Mouse (Mus musculus) midbrain, embryonic 15.5 days (tissue): ENCODE data around the gene Csrnp1. TPM values are rescaled to one million over a fixed set of nuclear protein-coding genes. Genes with fewer than 3 reads are reported as not detected.

Experiments used
- ATAC-seq: fragments of 200-750 bp; cut with Nextera tagmentation; replicated peaks from 2 replicates; pipeline ENCODE4 v1.8.0; 2017; ENCODE audit warnings: moderate TSS enrichment
- H3K27ac ChIP-seq: fragments of 300-500 bp; sonication (generic); 2 replicates; pipeline ENCODE4 v1.5.1; 2015; ENCODE audit warnings: mild to moderate bottlenecking, inconsistent platforms
- H3K27me3 ChIP-seq: fragments of 300-500 bp; sonication (generic); replicated peaks from 2 replicates; pipeline ENCODE4 v1.6.1; 2015; ENCODE audit warnings: inconsistent platforms
- H3K36me3 ChIP-seq: fragments of 300-500 bp; sonication (generic); replicated peaks from 2 replicates; pipeline ENCODE4 v1.6.1; 2015; ENCODE audit warnings: inconsistent platforms
- H3K4me1 ChIP-seq: fragments of 300-500 bp; sonication (generic); 2 replicates; pipeline ENCODE4 v1.6.1; 2015; ENCODE audit warnings: inconsistent platforms
- H3K4me2 ChIP-seq: fragments of 300-500 bp; sonication (generic); 2 replicates; pipeline ENCODE4 v1.6.1; 2015; ENCODE audit warnings: inconsistent platforms, mild to moderate bottlenecking, moderate library complexity
- H3K4me3 ChIP-seq: fragments of 300-500 bp; sonication (generic); 2 replicates; pipeline ENCODE4 v1.5.1; 2015; ENCODE audit warnings: mild to moderate bottlenecking, inconsistent platforms
- H3K9ac ChIP-seq: fragments of 300-500 bp; sonication (generic); 2 replicates; pipeline ENCODE4 v1.6.1; 2015; ENCODE audit warnings: mild to moderate bottlenecking, inconsistent platforms
- H3K9me3 ChIP-seq: fragments of 300-500 bp; sonication (generic); 2 replicates; pipeline ENCODE4 v1.6.1; 2016; ENCODE audit warnings: inconsistent platforms
- WGBS: fragments of 180-500 bp; shearing (Covaris S2); methylation state at CpG from one replicate; pipeline ENCODE4 v1.1.7; 2015; ENCODE audit warnings: mixed read lengths; 5-methylcytosine and 5-hydroxymethylcytosine counted together
- polyA plus RNA-seq: library from polyadenylated mRNA; unstranded; fragments of >200 nt; fragmentation: Nextera tagmentation; extraction: Ambion mirVana; gene quantifications from 2 replicates; pipeline ENCODE4 v1.2.1, GENCODE M21; 2015

The Csrnp1 gene
- polyA plus RNA-seq, 1 experiment from 2014 or later: 1.4 TPM

GRCm38 (mm10) chr9:119972582-119972981 lies 11.9 kb downstream of the Csrnp1 start:
- no peaks in the 10 kb centered on the region for H3K9me3 ChIP-seq
- H3K36me3 ChIP-seq: no peaks in the 10 kb centered on the region
- peaks cover 17% of the 10 kb centered on the region for H3K4me1 ChIP-seq
- H3K4me3 ChIP-seq: no peak overlapping the region
- H3K9ac ChIP-seq: no peak overlapping the region
- no peaks in the 10 kb centered on the region for H3K27me3 ChIP-seq
- no peak overlapping the region for H3K4me2 ChIP-seq
- no peak overlapping the region for H3K27ac ChIP-seq
- 88% methylated on average over 12 of the region's 12 CpGs for WGBS
- ATAC-seq: no peak

DNA sequence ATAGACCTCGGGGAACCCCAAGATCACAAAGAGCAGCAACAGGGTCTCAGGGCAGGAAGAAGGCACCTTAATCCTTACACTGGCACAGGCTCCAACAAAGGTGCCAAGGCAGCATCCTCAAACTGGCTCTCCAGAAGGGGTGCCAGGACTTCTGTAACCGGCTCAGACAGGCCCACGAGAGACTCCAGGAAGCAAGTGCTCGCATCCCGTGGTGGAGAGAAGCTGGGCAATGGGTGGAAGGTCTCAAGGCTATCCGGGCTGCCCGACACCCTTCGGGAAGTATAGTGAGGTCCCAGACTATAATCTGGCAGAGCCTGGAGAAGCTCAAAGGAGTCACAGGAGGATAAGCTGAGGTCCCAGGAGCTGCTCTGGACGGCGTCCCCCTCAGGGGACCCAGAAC lies 12.3 kb downstream of the Csrnp1 start:
- ATAC-seq: no peak
- Histone ChIP-seq H3K4me2 (no peak overlapping the region), H3K4me1 (peaks cover 17% of the 10 kb centered on the region), H3K27me3 (no peaks in the 10 kb centered on the region), H3K36me3 (no peaks in the 10 kb centered on the region), H3K27ac (no peak overlapping the region), H3K9me3 (no peaks in the 10 kb centered on the region), H3K4me3 (no peak overlapping the region), H3K9ac (no peak overlapping the region)
- 91% methylated on average over 10 of the region's 10 CpGs for WGBS

- peak; percentile 63 for ATAC-seq
- 77% methylated on average over 7 of the region's 7 CpGs for WGBS
- H3K4me2 ChIP-seq: no peak overlapping the region
- H3K36me3 ChIP-seq: no peaks in the 10 kb centered on the region
- no peak overlapping the region for H3K9ac ChIP-seq
- no peaks in the 10 kb centered on the region for H3K9me3 ChIP-seq
- no peaks in the 10 kb centered on the region for H3K27me3 ChIP-seq
- H3K4me3 ChIP-seq: no peak overlapping the region
- H3K27ac ChIP-seq: 0 out of 2 replicates have a peak overlapping the region, but pooled peaks have one; percentile 40
- H3K4me1 ChIP-seq: peaks cover 17% of the 10 kb centered on the region
These were observed 13.4 kb downstream of the Csrnp1 start for GRCm38 (mm10) chr9:119970763-119971656.

DNA sequence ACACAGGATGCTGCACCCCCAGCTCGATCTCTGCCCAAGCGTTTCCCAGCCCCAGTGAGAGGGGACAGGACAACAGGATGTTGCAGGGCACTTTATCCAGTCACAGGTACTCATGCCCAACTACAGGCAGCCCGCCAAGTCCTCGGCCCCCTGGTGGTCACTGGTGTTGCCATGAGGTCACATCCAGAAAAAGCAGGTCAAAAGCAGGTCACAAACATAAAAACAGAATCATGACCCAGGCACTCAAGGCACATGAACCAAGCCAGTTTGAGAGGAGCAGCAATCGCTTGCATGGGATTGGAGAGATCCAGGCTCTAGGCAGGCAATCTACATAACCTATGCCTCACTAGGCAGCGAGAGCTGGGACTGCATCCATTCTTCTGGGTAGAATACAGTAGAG lies 14.2 kb downstream of the Csrnp1 start:
- H3K9ac ChIP-seq: no peak overlapping the region
- WGBS: 45% methylated on average over 6 of the region's 6 CpGs
- no peak overlapping the region for H3K4me2 ChIP-seq
- no peak for ATAC-seq
- no peaks in the 10 kb centered on the region for H3K9me3 ChIP-seq
- H3K27me3 ChIP-seq: no peaks in the 10 kb centered on the region
- no peaks in the 10 kb centered on the region for H3K36me3 ChIP-seq
- H3K4me1 ChIP-seq: peaks cover 17% of the 10 kb centered on the region
- H3K27ac ChIP-seq: 0 out of 2 replicates have a peak overlapping the region, but pooled peaks have one; percentile 40
- H3K4me3 ChIP-seq: no peak overlapping the region

DNA sequence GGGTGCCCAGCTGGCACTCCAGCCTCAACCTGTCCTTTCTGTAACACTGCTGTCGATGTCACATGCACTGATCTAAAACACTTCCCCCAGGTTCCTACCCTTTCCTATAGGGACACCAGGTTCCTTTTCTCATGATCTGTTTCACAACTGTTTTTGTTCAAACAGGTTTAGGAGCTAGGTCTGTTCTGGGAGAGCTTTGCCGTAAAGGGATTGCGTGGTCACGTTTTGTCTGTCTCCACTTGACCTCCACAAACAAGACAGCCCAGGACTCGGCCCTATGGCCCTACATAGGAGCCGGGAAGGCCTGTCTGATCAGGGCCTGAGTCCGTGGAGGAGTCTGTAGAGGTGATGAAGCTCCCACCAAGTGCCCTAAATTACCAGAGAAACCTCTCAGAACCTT lies 14.6 kb downstream of the Csrnp1 start:
- no peak overlapping the region for H3K4me2 ChIP-seq
- H3K9ac ChIP-seq: no peak overlapping the region
- no peak for ATAC-seq
- no peak overlapping the region for H3K4me3 ChIP-seq
- H3K27me3 ChIP-seq: no peaks in the 10 kb centered on the region
- H3K4me1 ChIP-seq: peaks cover 17% of the 10 kb centered on the region
- no peaks in the 10 kb centered on the region for H3K36me3 ChIP-seq
- no peak overlapping the region for H3K27ac ChIP-seq
- WGBS: 88% methylated on average over 7 of the region's 7 CpGs
- no peaks in the 10 kb centered on the region for H3K9me3 ChIP-seq

DNA sequence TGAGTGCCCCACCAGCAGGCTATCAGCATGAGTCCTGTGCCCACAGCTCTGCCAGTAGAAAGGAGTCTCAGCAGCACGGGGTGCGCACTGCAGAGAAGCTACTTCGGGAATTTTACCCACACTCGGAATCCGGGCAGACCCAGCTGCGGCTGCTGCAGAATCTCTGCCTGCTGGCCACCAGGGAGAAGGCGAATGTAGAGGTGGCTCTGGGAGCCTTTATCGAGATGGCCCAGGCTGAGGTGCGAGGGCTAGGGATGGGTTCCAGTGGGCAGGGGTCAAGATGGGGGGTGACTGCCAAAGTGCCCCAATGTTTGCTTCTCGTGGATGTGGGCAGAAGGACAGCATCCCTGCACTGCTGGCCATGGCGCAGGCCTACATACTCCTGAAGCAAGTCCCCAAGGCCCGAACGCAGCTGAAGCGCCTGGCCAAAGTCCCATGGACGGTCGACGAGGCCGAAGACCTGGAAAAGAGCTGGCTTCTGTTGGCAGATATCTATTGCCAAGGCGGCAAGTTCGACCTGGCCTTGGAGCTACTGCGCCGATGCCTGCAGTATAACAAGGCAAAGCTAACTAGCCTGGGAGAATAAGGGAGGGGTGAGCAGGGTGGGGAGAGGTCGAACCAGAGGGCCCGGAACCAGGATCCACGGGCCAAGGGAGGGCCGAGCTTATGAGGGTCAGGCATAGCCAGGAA lies 18.1 kb downstream of the Csrnp1 start:
- Histone ChIP-seq H3K9ac (no peak overlapping the region), H3K4me3 (no peak overlapping the region), H3K27me3 (no peaks in the 10 kb centered on the region), H3K36me3 (no peaks in the 10 kb centered on the region), H3K4me2 (no peak overlapping the region), H3K9me3 (no peaks in the 10 kb centered on the region), H3K4me1 (peaks cover 18% of the 10 kb centered on the region), H3K27ac (no peak overlapping the region)
- no peak for ATAC-seq
- WGBS: 85% methylated on average over 26 of the region's 26 CpGs

DNA sequence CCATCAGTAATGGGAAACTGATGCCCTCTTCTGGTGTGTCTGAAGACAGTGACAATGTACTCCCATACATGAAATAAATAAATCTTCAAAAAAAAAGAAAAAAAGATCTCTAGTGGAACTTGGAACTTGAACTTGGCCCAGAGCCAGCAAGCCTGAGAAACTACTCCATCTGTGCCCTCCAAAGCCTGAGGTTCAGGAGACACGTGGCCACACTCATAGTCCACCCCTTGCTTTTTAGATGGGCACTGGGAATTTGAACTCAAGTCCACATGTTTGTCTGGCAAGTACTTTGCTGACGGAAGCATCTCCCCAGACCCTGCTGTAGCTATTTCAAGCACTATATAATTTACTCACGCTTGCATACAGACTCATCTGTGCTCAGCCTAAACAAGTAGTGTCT lies 19.3 kb downstream of the Csrnp1 start:
- ATAC-seq: no peak
- Histone ChIP-seq H3K36me3 (no peaks in the 10 kb centered on the region), H3K27me3 (no peaks in the 10 kb centered on the region), H3K4me3 (no peak overlapping the region), H3K27ac (no peak overlapping the region), H3K9ac (no peak overlapping the region), H3K4me1 (peaks cover 6% of the 10 kb centered on the region; the same call in 1 of the 2 replicates), H3K9me3 (no peaks in the 10 kb centered on the region), H3K4me2 (no peak overlapping the region)
- 84% methylated on average over 3 of the region's 3 CpGs for WGBS

GRCm38 (mm10) chr9:119964206-119964605 lies 20.3 kb downstream of the Csrnp1 start:
- Histone ChIP-seq H3K36me3 (no peaks in the 10 kb centered on the region), H3K9me3 (no peaks in the 10 kb centered on the region), H3K27me3 (no peaks in the 10 kb centered on the region), H3K27ac (no peak overlapping the region), H3K4me2 (no peak overlapping the region), H3K9ac (no peak overlapping the region), H3K4me1 (peaks cover 3% of the 10 kb centered on the region; the same call in 1 of the 2 replicates), H3K4me3 (no peak overlapping the region)
- ATAC-seq: no peak
- 84% methylated on average over 3 of the region's 3 CpGs for WGBS

GRCm38 (mm10) chr9:119962987-119963667 lies 21.3 kb downstream of the Csrnp1 start:
- Histone ChIP-seq H3K4me1 (peaks cover 3% of the 10 kb centered on the region; the same call in 1 of the 2 replicates), H3K4me3 (no peak overlapping the region), H3K9me3 (no peaks in the 10 kb centered on the region), H3K27ac (no peak overlapping the region), H3K36me3 (no peaks in the 10 kb centered on the region), H3K9ac (no peak overlapping the region), H3K27me3 (no peaks in the 10 kb centered on the region), H3K4me2 (no peak overlapping the region)
- no peak for ATAC-seq
- WGBS: 9% methylated on average over 21 of the region's 21 CpGs

DNA sequence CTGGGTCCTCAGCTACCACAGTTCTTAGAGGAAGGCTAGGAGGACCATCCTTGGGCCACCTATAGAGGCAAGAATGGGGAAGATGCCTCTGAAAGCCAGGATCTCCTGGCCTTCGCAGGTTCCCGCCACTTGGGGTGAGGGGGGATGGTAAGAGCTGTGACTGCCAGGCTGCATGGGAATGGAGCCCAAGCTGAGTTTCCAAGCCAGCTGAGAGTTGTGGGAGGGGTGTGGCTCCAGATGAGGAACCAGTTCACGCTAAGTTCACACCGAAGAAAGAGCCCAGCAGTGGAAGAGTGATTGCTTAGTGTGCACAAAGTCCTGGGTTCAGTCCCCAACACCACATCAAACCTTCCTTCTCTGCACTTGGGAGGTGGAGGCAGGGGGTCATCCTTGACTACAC lies 22.2 kb downstream of the Csrnp1 start:
- ATAC-seq: no peak
- Histone ChIP-seq H3K4me3 (no peak overlapping the region), H3K27me3 (no peaks in the 10 kb centered on the region), H3K36me3 (no peaks in the 10 kb centered on the region), H3K9me3 (no peaks in the 10 kb centered on the region), H3K27ac (no peak overlapping the region), H3K9ac (no peak overlapping the region), H3K4me2 (no peak overlapping the region), H3K4me1 (peaks cover 3% of the 10 kb centered on the region; the same call in 1 of the 2 replicates)
- 82% methylated on average over 4 of the region's 4 CpGs for WGBS

- Histone ChIP-seq H3K27me3 (no peaks in the 10 kb centered on the region), H3K9ac (no peak overlapping the region), H3K36me3 (no peaks in the 10 kb centered on the region), H3K27ac (no peak overlapping the region), H3K4me3 (no peak overlapping the region), H3K9me3 (no peaks in the 10 kb centered on the region), H3K4me2 (no peak overlapping the region), H3K4me1 (peaks cover 3% of the 10 kb centered on the region; the same call in 1 of the 2 replicates)
- ATAC-seq: no peak
- 87% methylated on average over 9 of the region's 9 CpGs for WGBS
These were observed 25.6 kb downstream of the Csrnp1 start for GRCm38 (mm10) chr9:119958835-119959234.

DNA sequence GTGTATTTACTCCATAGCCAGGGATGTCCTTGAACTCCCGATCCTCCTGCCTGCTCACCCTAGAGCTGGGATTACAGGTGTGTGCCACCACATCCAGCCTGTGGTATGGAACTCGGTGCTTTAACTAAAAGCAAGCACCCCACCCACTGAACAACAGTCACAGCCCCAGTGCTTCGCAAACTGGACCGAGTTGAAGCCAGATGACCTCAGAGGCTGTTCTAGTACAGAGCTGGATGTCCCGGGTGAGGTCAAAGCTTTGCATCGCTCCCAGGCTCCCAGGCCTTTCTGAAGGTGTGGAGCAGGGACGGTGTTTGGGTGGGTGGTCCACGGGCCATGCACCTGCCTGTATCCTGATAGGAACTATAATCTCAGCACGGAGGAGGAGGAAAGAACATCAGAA lies 33.1 kb downstream of the Csrnp1 start:
- no peak overlapping the region for H3K9ac ChIP-seq
- H3K4me1 ChIP-seq: no peaks in the 10 kb centered on the region
- no peaks in the 10 kb centered on the region for H3K27me3 ChIP-seq
- no peak for ATAC-seq
- H3K4me2 ChIP-seq: no peak overlapping the region
- H3K36me3 ChIP-seq: no peaks in the 10 kb centered on the region
- H3K4me3 ChIP-seq: no peak overlapping the region
- H3K9me3 ChIP-seq: no peaks in the 10 kb centered on the region
- WGBS: 90% methylated on average over 9 of the region's 9 CpGs
- no peak overlapping the region for H3K27ac ChIP-seq
